Mouse (Mus musculus): ENCODE measurements at regions not wholly inside any gene's neighbourhood (a gene's known extent, or its start where the extent isn't known, plus 50 kb on each side); places are given as distances from the start of the nearest gene placed in this dataset.

GRCm38 (mm10) chr6:13305873-13306272, 81.1 kb upstream of the Vwde start:
- peak; percentile 69 for DNase-seq (ENCODE audit: low read depth, low spot score)

GRCm38 (mm10) chr6:13298171-13298570, 73.4 kb upstream of the Vwde start:
- no peak for DNase-seq (ENCODE audit: low read depth, low spot score)

- peak; percentile 63 for DNase-seq (ENCODE audit: low read depth, low spot score)
These were observed 72.3 kb upstream of the Vwde start for GRCm38 (mm10) chr6:13297110-13297509.

- peak; percentile 29 for DNase-seq (ENCODE audit: low read depth, low spot score)
These were observed 71.3 kb upstream of the Vwde start for GRCm38 (mm10) chr6:13296041-13296440.

GRCm38 (mm10) chr6:13294393-13294792, 69.6 kb upstream of the Vwde start:
- DNase-seq (ENCODE audit: low read depth, low spot score), result no peak

- peak; percentile 47 for DNase-seq (ENCODE audit: low read depth, low spot score)
These were observed 63.7 kb upstream of the Vwde start for GRCm38 (mm10) chr6:13288500-13288899.

GRCm38 (mm10) chr6:13287812-13288211, 63.0 kb upstream of the Vwde start:
- DNase-seq (ENCODE audit: low read depth, low spot score), result no peak

- DNase-seq (ENCODE audit: low read depth, low spot score), result peak; percentile 34
These were observed 61.9 kb upstream of the Vwde start for GRCm38 (mm10) chr6:13286542-13287273.

GRCm38 (mm10) chr6:13280835-13281234, 56.1 kb upstream of the Vwde start:
- DNase-seq (ENCODE audit: low read depth, low spot score), result peak; percentile 72

Data from brain, adult 2 months (tissue).